Mouse (Mus musculus): ENCODE measurements around the gene Lamb3. TPM values are rescaled to one million over a fixed set of nuclear protein-coding genes. Genes with fewer than 3 reads are reported as not detected.

Lamb3 gene
- polyA plus RNA-seq, 1 experiment from 2014 or later: 0.52 TPM

GRCm38 (mm10) chr1:193348261-193348962 lies 140.9 kb downstream of the Lamb3 start:
- peaks cover 47% of the 10 kb centered on the region for H3K36me3 ChIP-seq
- no peak for ATAC-seq (ENCODE audit: low FRiP score)

DNA sequence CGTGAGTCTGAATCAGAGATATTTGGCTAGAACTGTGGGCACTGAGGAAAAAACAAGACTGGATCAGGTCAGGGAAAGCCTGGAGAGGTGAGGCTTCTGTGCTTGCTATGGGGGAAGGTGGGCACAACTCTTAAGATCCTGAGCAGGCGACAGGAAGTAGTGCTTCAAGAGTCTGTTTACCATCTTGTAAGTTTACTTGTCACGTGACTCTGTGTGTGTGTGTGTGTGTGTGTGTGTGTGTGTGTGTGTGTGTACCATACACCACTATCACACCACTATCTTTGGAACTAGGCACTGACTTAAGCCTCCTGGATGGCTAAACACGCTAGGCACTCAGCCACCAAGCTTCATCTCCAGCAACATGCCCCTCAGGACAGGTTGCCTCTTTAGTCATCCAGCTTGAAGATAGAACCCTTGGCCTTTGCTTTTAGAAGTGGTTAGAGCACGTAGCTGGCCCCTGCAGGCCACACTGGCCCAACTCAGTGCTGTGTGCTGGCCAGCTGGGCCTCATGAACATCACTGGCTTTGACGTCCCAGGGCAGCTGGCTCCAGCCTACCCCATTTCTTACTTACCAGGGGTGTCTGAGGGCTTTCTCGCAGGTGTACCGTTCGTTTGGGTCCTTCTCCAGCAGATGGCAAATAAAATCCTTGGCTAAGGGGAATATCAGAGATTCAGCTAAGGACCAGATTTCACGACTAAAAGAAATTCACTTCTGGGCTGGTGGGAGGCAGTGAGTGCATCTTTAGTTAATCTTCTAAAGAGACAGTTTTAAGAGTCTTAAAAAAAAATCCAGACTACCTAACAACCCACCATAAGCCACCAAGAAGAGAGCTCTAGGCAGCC lies 142.4 kb downstream of the Lamb3 start:
- WGBS: 85% methylated on average over 10 of the region's 10 CpGs
- Histone ChIP-seq H3K9ac (no peak overlapping the region), H3K27ac (no peak overlapping the region), H3K4me3 (no peak overlapping the region), H3K36me3 (peaks cover 52% of the 10 kb centered on the region), H3K27me3 (no peaks in the 10 kb centered on the region), H3K4me1 (no peaks in the 10 kb centered on the region), H3K4me2 (replicated peaks) (no peak overlapping the region), H3K9me3 (replicated peaks) (no peaks in the 10 kb centered on the region)
- ATAC-seq (ENCODE audit: low FRiP score): no peak

More at GRCm38 (mm10) chr1:193348261-193348962, 140.9 kb downstream of the Lamb3 start:
- no peaks in the 10 kb centered on the region for H3K4me1 ChIP-seq
- H3K4me2 ChIP-seq (replicated peaks): no peak overlapping the region
- H3K9ac ChIP-seq: no peak overlapping the region
- WGBS: 75% methylated on average over 9 of the region's 9 CpGs
- no peaks in the 10 kb centered on the region for H3K9me3 ChIP-seq (replicated peaks)
- no peak overlapping the region for H3K27ac ChIP-seq
- no peak overlapping the region for H3K4me3 ChIP-seq
- no peaks in the 10 kb centered on the region for H3K27me3 ChIP-seq

DNA sequence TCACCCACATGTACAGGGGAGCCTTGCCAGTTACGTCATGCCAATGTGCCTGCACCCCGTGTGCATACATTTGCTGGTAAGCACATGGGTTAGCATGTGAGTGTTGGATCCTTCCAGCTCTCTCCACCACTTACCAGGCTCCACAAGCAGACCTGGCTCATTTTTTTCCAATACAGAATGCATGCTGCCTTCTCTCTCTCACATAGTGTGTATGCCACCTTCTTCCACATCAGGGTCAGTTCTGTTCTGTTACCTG lies 143.0 kb downstream of the Lamb3 start:
- no peak for ATAC-seq (ENCODE audit: low FRiP score)
- H3K4me2 ChIP-seq (replicated peaks): no peak overlapping the region
- no peaks in the 10 kb centered on the region for H3K9me3 ChIP-seq (replicated peaks)
- WGBS: 95% methylated on average over 2 of the region's 2 CpGs
- H3K9ac ChIP-seq: no peak overlapping the region
- peaks cover 54% of the 10 kb centered on the region for H3K36me3 ChIP-seq
- H3K27ac ChIP-seq: no peak overlapping the region
- H3K4me3 ChIP-seq: no peak overlapping the region
- H3K27me3 ChIP-seq: no peaks in the 10 kb centered on the region
- no peaks in the 10 kb centered on the region for H3K4me1 ChIP-seq

- no peaks in the 10 kb centered on the region for H3K27me3 ChIP-seq
- H3K27ac ChIP-seq: no peak overlapping the region
- no peak overlapping the region for H3K9ac ChIP-seq
- peaks cover 63% of the 10 kb centered on the region for H3K36me3 ChIP-seq
- WGBS: 90% methylated on average over 3 of the region's 3 CpGs
- no peak for ATAC-seq (ENCODE audit: low FRiP score)
- no peaks in the 10 kb centered on the region for H3K4me1 ChIP-seq
- no peak overlapping the region for H3K4me3 ChIP-seq
- no peaks in the 10 kb centered on the region for H3K9me3 ChIP-seq (replicated peaks)
- H3K4me2 ChIP-seq (replicated peaks): no peak overlapping the region
These were observed 144.1 kb downstream of the Lamb3 start for GRCm38 (mm10) chr1:193351583-193351982.

- Histone ChIP-seq H3K4me3 (no peak overlapping the region), H3K9me3 (replicated peaks) (no peaks in the 10 kb centered on the region), H3K27ac (no peak overlapping the region), H3K9ac (no peak overlapping the region), H3K4me2 (replicated peaks) (no peak overlapping the region), H3K4me1 (no peaks in the 10 kb centered on the region), H3K36me3 (peaks cover 26% of the 10 kb centered on the region), H3K27me3 (no peaks in the 10 kb centered on the region)
- whole genome bisulfite sequencing: 71% methylated on average over 3 of the region's 3 CpGs
- no peak for ATAC-seq (ENCODE audit: low FRiP score)
These were observed 151.7 kb downstream of the Lamb3 start for GRCm38 (mm10) chr1:193359199-193359598.

GRCm38 (mm10) chr1:193361181-193361580 lies 153.7 kb downstream of the Lamb3 start:
- Histone ChIP-seq H3K27me3 (no peaks in the 10 kb centered on the region), H3K4me1 (no peaks in the 10 kb centered on the region), H3K4me3 (no peak overlapping the region), H3K9ac (no peak overlapping the region), H3K27ac (no peak overlapping the region), H3K36me3 (peaks cover 16% of the 10 kb centered on the region), H3K4me2 (replicated peaks) (no peak overlapping the region), H3K9me3 (replicated peaks) (no peaks in the 10 kb centered on the region)
- 0 out of 2 replicates have a peak, but pooled peaks have one; percentile 38 for ATAC-seq (ENCODE audit: low FRiP score)
- 27% methylated on average over 6 of the region's 6 CpGs for WGBS

GRCm38 (mm10) chr1:193362078-193362477 lies 154.6 kb downstream of the Lamb3 start:
- H3K27me3 ChIP-seq: no peaks in the 10 kb centered on the region
- WGBS: 89% methylated on average over 7 of the region's 7 CpGs
- H3K27ac ChIP-seq: no peak overlapping the region
- H3K4me3 ChIP-seq: no peak overlapping the region
- peaks cover 12% of the 10 kb centered on the region for H3K36me3 ChIP-seq
- no peak for ATAC-seq (ENCODE audit: low FRiP score)
- no peak overlapping the region for H3K4me2 ChIP-seq (replicated peaks)
- no peaks in the 10 kb centered on the region for H3K9me3 ChIP-seq (replicated peaks)
- no peak overlapping the region for H3K9ac ChIP-seq
- no peaks in the 10 kb centered on the region for H3K4me1 ChIP-seq

DNA sequence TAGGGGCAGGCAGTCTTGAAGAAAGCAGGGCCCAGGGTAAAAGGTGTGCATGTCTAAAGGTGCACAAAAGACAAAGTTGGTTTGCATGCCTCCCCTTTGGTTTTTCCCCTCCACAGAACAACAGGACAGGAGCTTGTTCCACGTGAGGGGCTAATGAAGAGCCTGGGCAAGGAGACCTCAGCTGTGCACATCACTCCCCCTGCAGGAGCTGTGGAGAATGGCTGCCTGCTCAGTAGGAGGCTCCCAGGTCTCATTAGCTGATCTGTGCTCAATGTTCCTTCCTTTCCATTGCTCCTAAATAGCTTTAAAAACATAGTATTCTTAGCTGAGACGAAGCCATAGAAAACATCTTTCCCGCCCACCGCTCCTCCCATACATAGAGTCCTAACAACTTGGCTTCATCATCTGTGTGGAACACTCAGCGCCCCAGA lies 156.3 kb downstream of the Lamb3 start:
- peaks cover 13% of the 10 kb centered on the region for H3K4me1 ChIP-seq
- no peak overlapping the region for H3K9ac ChIP-seq
- H3K9me3 ChIP-seq (replicated peaks): no peaks in the 10 kb centered on the region
- 66% methylated on average over 5 of the region's 5 CpGs for WGBS
- H3K4me3 ChIP-seq: no peak overlapping the region
- H3K4me2 ChIP-seq (replicated peaks): no peak overlapping the region
- no peaks in the 10 kb centered on the region for H3K27me3 ChIP-seq
- ATAC-seq (ENCODE audit: low FRiP score): no peak
- peaks cover 12% of the 10 kb centered on the region; the same call in 1 of the 2 replicates for H3K36me3 ChIP-seq
- no peak overlapping the region for H3K27ac ChIP-seq

- Histone ChIP-seq H3K27ac (no peak overlapping the region), H3K9ac (peak overlapping the region; percentile 9; the same call in 1 of the 2 replicates), H3K27me3 (no peaks in the 10 kb centered on the region), H3K4me2 (replicated peaks) (peak overlapping the region; percentile 71), H3K36me3 (no peaks in the 10 kb centered on the region), H3K4me3 (0 out of 2 replicates have a peak overlapping the region, but pooled peaks have one; percentile 0), H3K4me1 (peaks cover 29% of the 10 kb centered on the region), H3K9me3 (replicated peaks) (no peaks in the 10 kb centered on the region)
- WGBS: 20% methylated on average over 10 of the region's 10 CpGs
- peak; percentile 59 for ATAC-seq (ENCODE audit: low FRiP score)
These were observed 160.6 kb downstream of the Lamb3 start for GRCm38 (mm10) chr1:193368055-193368454.

- Histone ChIP-seq H3K27ac (no peak overlapping the region), H3K4me2 (replicated peaks) (peak overlapping the region; percentile 71), H3K4me1 (peaks cover 29% of the 10 kb centered on the region), H3K27me3 (no peaks in the 10 kb centered on the region), H3K9ac (peak overlapping the region; percentile 66), H3K36me3 (no peaks in the 10 kb centered on the region), H3K9me3 (replicated peaks) (no peaks in the 10 kb centered on the region), H3K4me3 (peak overlapping the region; percentile 45)
- ATAC-seq (ENCODE audit: low FRiP score): no peak
- 36% methylated on average over 8 of the region's 8 CpGs for WGBS
These were observed 161.6 kb downstream of the Lamb3 start for GRCm38 (mm10) chr1:193369091-193369490.

DNA sequence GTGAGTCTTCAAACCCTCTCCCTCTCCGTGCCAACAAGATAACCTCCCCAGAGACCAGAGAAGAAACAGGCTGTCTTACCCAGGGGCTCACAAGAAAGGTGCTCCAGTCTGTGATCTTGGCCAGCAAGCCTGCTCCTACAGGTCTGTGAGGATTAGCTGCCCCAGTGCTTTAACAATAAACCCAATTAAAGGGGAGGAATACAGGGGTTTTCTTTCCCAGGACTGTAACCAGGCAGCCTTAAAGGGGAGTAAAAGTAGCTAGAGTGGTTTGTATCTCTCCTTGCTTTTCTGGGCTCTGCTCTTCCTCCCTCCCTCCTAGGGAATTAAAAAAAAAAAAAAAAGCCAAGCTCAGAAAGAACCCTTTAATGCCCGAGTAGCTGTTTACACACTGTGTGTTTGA lies 162.6 kb downstream of the Lamb3 start, which contains the start of gene Camk1g:
Camk1g (minus strand) TSS at position 203 of the 400 bp plus-strand sequence.
- peaks cover 29% of the 10 kb centered on the region for H3K4me1 ChIP-seq
- 0% methylated on average over 2 of the region's 2 CpGs for WGBS
- H3K27ac ChIP-seq: peak within 1 kb of the TSS; percentile 40; the same call in 1 of the 2 replicates
- H3K36me3 ChIP-seq: no peaks in the 10 kb centered on the region
- no peaks in the 10 kb centered on the region for H3K9me3 ChIP-seq (replicated peaks)
- peak within 1 kb of the TSS; percentile 71 for H3K4me2 ChIP-seq (replicated peaks)
- no peaks in the 10 kb centered on the region for H3K27me3 ChIP-seq
- H3K4me3 ChIP-seq: peak within 1 kb of the TSS; percentile 45
- peak; percentile 85 for ATAC-seq (ENCODE audit: low FRiP score)
- peak within 1 kb of the TSS; percentile 66 for H3K9ac ChIP-seq

DNA sequence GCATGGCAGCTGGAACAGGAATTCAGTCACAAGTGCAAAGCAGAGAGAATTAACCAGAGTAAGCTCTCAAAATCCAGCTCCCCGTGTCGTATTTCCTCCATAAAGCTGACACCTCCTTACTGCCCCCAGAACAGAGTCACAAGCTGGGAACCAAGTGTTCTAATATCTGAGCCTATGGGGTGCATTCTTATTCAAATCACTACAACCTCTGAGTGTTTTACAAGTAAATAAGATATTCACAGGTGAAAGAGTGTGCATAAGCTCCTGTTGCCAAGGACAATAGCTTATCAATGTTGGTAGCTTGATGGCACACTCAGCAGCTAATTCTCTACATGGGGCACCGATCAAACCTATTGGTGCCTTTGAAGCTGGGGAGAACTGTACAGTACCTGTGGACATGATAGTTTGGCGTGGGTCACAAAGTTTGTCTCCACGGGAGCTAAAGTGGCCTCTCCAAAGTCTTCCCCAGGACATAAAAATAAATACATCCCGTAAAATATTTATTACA lies 166.5 kb downstream of the Lamb3 start:
- Histone ChIP-seq H3K27me3 (no peaks in the 10 kb centered on the region), H3K4me1 (peaks cover 14% of the 10 kb centered on the region), H3K4me2 (replicated peaks) (no peak overlapping the region), H3K9me3 (replicated peaks) (no peaks in the 10 kb centered on the region), H3K36me3 (no peaks in the 10 kb centered on the region), H3K4me3 (no peak overlapping the region), H3K9ac (no peak overlapping the region), H3K27ac (no peak overlapping the region)
- ATAC-seq (ENCODE audit: low FRiP score): no peak
- 85% methylated on average over 6 of the region's 6 CpGs for WGBS

Measured in hindbrain, embryonic 12.5 days (tissue).